Mouse (Mus musculus) brain, adult 10 weeks (tissue): ENCODE data around the gene Zgpat. TPM values are rescaled to one million over a fixed set of nuclear protein-coding genes. Genes with fewer than 3 reads are reported as not detected.

Source experiments
- polyA plus RNA-seq: library from polyadenylated mRNA; stranded (reverse); fragments of 350-450 nt; fragmentation: Illumina TruSeq; extraction: RNeasy Lipid Tissue Mini Kit (QIAGEN cat#74804); gene quantifications from one replicate; pipeline ENCODE4 v1.2.3, GENCODE M21; 2015; ENCODE audit warnings: low read depth, low replicate concordance

Gene Zgpat
- polyA plus RNA-seq: 52.2 TPM

DNA sequence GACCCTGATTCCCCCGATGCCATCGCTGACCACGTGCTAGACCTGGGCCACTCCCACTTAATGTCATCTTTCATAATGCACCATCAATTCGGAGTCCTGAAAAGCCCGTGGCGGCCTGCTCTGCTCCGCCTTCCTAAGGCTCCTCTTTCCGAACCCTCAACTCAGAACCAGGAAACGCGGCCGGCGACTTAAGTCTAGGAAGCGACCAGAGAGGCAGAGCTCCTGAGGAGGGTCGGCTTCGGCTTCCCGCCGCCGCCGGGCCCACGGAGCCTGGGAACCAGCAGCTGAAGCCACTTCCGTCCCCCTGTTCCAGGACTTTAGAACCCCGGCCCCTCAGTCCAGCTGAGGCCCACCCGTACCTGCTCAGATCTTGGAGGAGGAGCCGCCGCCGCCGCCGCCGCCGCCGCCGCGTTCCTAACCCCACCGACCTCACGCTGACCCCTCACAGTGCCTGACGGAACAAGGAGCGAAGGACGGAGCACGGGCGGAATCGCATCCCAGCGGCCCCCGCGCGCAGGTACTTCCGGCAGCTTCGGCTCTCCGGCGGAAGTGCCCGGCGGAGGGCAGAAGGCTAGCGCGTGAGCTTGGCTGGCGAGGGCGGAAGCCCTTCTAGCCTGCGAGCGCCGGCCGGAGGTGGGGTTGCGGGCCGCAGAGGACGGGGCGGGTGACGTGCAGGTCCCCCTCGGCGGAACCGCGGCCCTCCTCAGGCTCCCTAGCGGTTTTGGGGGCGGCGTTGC is at the start of gene Zgpat, which contains the start of gene Arfrp1:
Zgpat (plus strand) TSS at position 69 of the 737 bp plus-strand sequence.
Arfrp1 (minus strand) TSS at position 545 of the 737 bp plus-strand sequence.

GRCm38 (mm10) chr2:181319248-181320102 is 45.3 kb upstream of the Zgpat start, which contains the start of gene Rtel1:
Gene Rtel1 (plus strand): TSS chr2:181319739.

GRCm38 (mm10) chr2:181379778-181380177 is 15.1 kb downstream of the Zgpat start, which contains the start of gene Lime1:
Gene Lime1 (plus strand): TSS chr2:181380078.

Other genes starting within 250 kb of the Zgpat start
- gene Kcnq2, start 229.6 kb upstream of the Zgpat start, polyA plus RNA-seq: 159 TPM
- 910 TPM for gene Eef1a2, start 207.9 kb upstream of the Zgpat start, polyA plus RNA-seq
- gene Ppdpf, start 177.7 kb upstream of the Zgpat start, polyA plus RNA-seq: 118 TPM
- not detected for gene Ptk6, start 162.1 kb upstream of the Zgpat start, polyA plus RNA-seq
- 0.28 TPM for gene Srms, start 151.7 kb upstream of the Zgpat start, polyA plus RNA-seq
- gene Fndc11, start 144.9 kb upstream of the Zgpat start, polyA plus RNA-seq: not detected
- gene Helz2, start 122.9 kb upstream of the Zgpat start, polyA plus RNA-seq: 1.9 TPM
- 19.4 TPM for gene Gmeb2, start 76.9 kb upstream of the Zgpat start, polyA plus RNA-seq
- 1,118 TPM for gene Stmn3, start 50.4 kb upstream of the Zgpat start, polyA plus RNA-seq
- 26.0 TPM for gene Rtel1, start 45.2 kb upstream of the Zgpat start, polyA plus RNA-seq
- gene Arfrp1, start 476 bp downstream of the Zgpat start, polyA plus RNA-seq: 65.1 TPM
- gene Lime1, start 15.2 kb downstream of the Zgpat start, polyA plus RNA-seq: 31.4 TPM
- 6.2 TPM for gene Zbtb46, start 94.5 kb downstream of the Zgpat start, polyA plus RNA-seq
- not detected for gene Abhd16b, start 128.3 kb downstream of the Zgpat start, polyA plus RNA-seq
- gene Tpd52l2, start 132.2 kb downstream of the Zgpat start, polyA plus RNA-seq: 156 TPM
- 172 TPM for gene Dnajc5, start 155.6 kb downstream of the Zgpat start, polyA plus RNA-seq
- 58.3 TPM for gene Uckl1, start 220.0 kb downstream of the Zgpat start, polyA plus RNA-seq
- gene Prpf6, start 226.9 kb downstream of the Zgpat start, polyA plus RNA-seq: 42.7 TPM
- gene Zfp512b, start 227.9 kb downstream of the Zgpat start, polyA plus RNA-seq: 45.3 TPM
- gene Samd10, start 234.3 kb downstream of the Zgpat start, polyA plus RNA-seq: 24.8 TPM